Mouse (Mus musculus) CH12.LX (cell line): ENCODE measurements around the gene Nlrc5. TPM values are rescaled to one million over a fixed set of nuclear protein-coding genes. Genes with fewer than 3 reads are reported as not detected.

Source experiments
- DNase-seq: peaks from one replicate; pipeline ENCODE4 v3.0.0-alpha.2; 2013; ENCODE audit errors: extremely low read depth
- H3K27ac ChIP-seq: 2 replicates; pipeline ENCODE4 v1.5.1; 2012; ENCODE audit warnings: low read depth, mild to moderate bottlenecking, control low read depth, moderate library complexity; ENCODE audit not compliant: insufficient read depth
- H3K27me3 ChIP-seq: replicated peaks from 2 replicates; pipeline ENCODE3; 2012; ENCODE audit warnings: inconsistent platforms
- H3K36me3 ChIP-seq, 2 experiments: replicated peaks in 1 of 2; 2 replicates each; pipeline versions ENCODE3 to v1.6.1; 2012; ENCODE audit warnings: inconsistent platforms in 1 of 2, low read length in 1 of 2, mild to moderate bottlenecking in 1 of 2, mixed read lengths in 1 of 2, moderate library complexity in 1 of 2; ENCODE audit not compliant: control insufficient read depth in 1 of 2, insufficient read depth in 1 of 2
- H3K4me1 ChIP-seq, 2 experiments: 2 replicates each; pipeline ENCODE4 v1.6.1; 2012; ENCODE audit warnings: inconsistent platforms in 1 of 2, moderate library complexity in 1 of 2; ENCODE audit not compliant: insufficient read depth in 2 of 2, control insufficient read depth in 1 of 2
- H3K4me2 ChIP-seq: 2 replicates; pipeline ENCODE4 v1.6.1; 2012; ENCODE audit warnings: low read depth, mild to moderate bottlenecking, control low read depth; ENCODE audit not compliant: poor library complexity, insufficient read depth, severe bottlenecking
- H3K4me3 ChIP-seq, 3 experiments: fragments of 150-350 bp in 1 of 3; sonication (generic) in 1 of 3; replicated peaks in 1 of 3; 2 replicates each; pipeline versions ENCODE3 to v1.5.1; 2011 to 2012; ENCODE audit warnings: low read depth in 2 of 3, low read length in 2 of 3, mild to moderate bottlenecking in 2 of 3, moderate library complexity in 2 of 3, control low read depth in 1 of 3, improper control_type of control experiment in 1 of 3, inconsistent platforms in 1 of 3, mixed read lengths in 1 of 3; ENCODE audit not compliant: poor library complexity in 1 of 3
- H3K79me2 ChIP-seq: replicated peaks from 2 replicates; pipeline ENCODE4 v1.6.1; 2012; ENCODE audit warnings: mild to moderate bottlenecking, moderate library complexity; ENCODE audit not compliant: control insufficient read depth, poor library complexity, insufficient read depth, severe bottlenecking; ENCODE audit errors: extremely low read depth
- H3K9ac ChIP-seq: 2 replicates; pipeline ENCODE4 v1.6.1; 2012; ENCODE audit warnings: low read depth, mild to moderate bottlenecking, control low read depth, moderate library complexity; ENCODE audit not compliant: insufficient read depth
- H3K9me3 ChIP-seq: replicated peaks from 2 replicates; pipeline ENCODE3; 2012; ENCODE audit warnings: low read length, inconsistent platforms, mixed read lengths
- BHLHE40 ChIP-seq: IDR thresholded peaks from 2 replicates; pipeline ENCODE4 v1.6.1; 2011; ENCODE audit warnings: mild to moderate bottlenecking, low read depth, low read length, improper control_type of control experiment
- CTCF ChIP-seq, 2 experiments: IDR thresholded peaks in 1 of 2; conservative IDR thresholded peaks in 1 of 2; 2 replicates each; pipeline ENCODE4 v1.5.1; 2011 to 2012; ENCODE audit warnings: low read depth in 2 of 2, low read length in 2 of 2, improper control_type of control experiment in 1 of 2, inconsistent platforms in 1 of 2, mild to moderate bottlenecking in 1 of 2, moderate library complexity in 1 of 2
- E2F4 ChIP-seq: IDR thresholded peaks from 2 replicates; pipeline ENCODE4 v1.6.1; 2011; ENCODE audit warnings: low read depth, low read length, improper control_type of control experiment; ENCODE audit not compliant: insufficient replicate concordance
- JUN ChIP-seq: IDR thresholded peaks from 2 replicates; pipeline ENCODE4 v1.6.1; 2011; ENCODE audit warnings: low read depth, mild to moderate bottlenecking, low read length, improper control_type of control experiment, moderate library complexity; ENCODE audit not compliant: insufficient read depth
- JUND ChIP-seq: conservative IDR thresholded peaks from 2 replicates; pipeline ENCODE4 v1.6.1; 2011; ENCODE audit warnings: low read depth, low read length, improper control_type of control experiment
- MAZ ChIP-seq: IDR thresholded peaks from 2 replicates; pipeline ENCODE4 v1.6.1; 2012; ENCODE audit warnings: low read depth, mild to moderate bottlenecking, inconsistent platforms, low read length, improper control_type of control experiment, moderate library complexity
- MEF2A ChIP-seq: IDR thresholded peaks from 2 replicates; pipeline ENCODE4 v1.6.1; 2014; ENCODE audit warnings: low read depth, mild to moderate bottlenecking, inconsistent platforms, low read length, improper control_type of control experiment, borderline replicate concordance
- MXI1 ChIP-seq: IDR thresholded peaks from 2 replicates; pipeline ENCODE4 v1.6.1; 2011; ENCODE audit warnings: mild to moderate bottlenecking, low read depth, low read length, improper control_type of control experiment
- NELFE ChIP-seq: IDR thresholded peaks from 2 replicates; pipeline ENCODE4 v1.6.1; 2011; ENCODE audit warnings: low read depth, low read length, improper control_type of control experiment
- NRF1 ChIP-seq: IDR thresholded peaks from 2 replicates; pipeline ENCODE4 v1.6.1; 2014; ENCODE audit warnings: low read depth, mild to moderate bottlenecking, inconsistent platforms, low read length, improper control_type of control experiment, moderate library complexity
- PAX5 ChIP-seq: IDR thresholded peaks from 2 replicates; pipeline ENCODE4 v1.6.1; 2012; ENCODE audit warnings: low read length, inconsistent platforms, mixed read lengths
- POLR2AphosphoS2 ChIP-seq: IDR thresholded peaks from 2 replicates; pipeline ENCODE4 v1.6.1; 2011; ENCODE audit warnings: low read depth, low read length, improper control_type of control experiment
- RAD21 ChIP-seq: IDR thresholded peaks from 2 replicates; pipeline ENCODE4 v1.6.1; 2011; ENCODE audit warnings: low read depth, mild to moderate bottlenecking, low read length, improper control_type of control experiment, moderate library complexity
- RCOR1 ChIP-seq: conservative IDR thresholded peaks from 2 replicates; pipeline ENCODE4 v1.6.1; 2012; ENCODE audit warnings: low read depth, mild to moderate bottlenecking, inconsistent platforms, low read length, improper control_type of control experiment
- SIN3A ChIP-seq: IDR thresholded peaks from 2 replicates; pipeline ENCODE4 v1.6.1; 2012; ENCODE audit warnings: low read length, improper control_type of control experiment, inconsistent platforms
- UBTF ChIP-seq: IDR thresholded peaks from 2 replicates; pipeline ENCODE4 v1.6.1; 2012; ENCODE audit warnings: low read depth, mild to moderate bottlenecking, inconsistent platforms, low read length, improper control_type of control experiment, moderate library complexity
- ZKSCAN1 ChIP-seq: IDR thresholded peaks from 2 replicates; pipeline ENCODE4 v1.6.1; 2012; ENCODE audit warnings: low read depth, inconsistent platforms, low read length, improper control_type of control experiment, borderline replicate concordance
- ZMIZ1 ChIP-seq: IDR thresholded peaks from 2 replicates; pipeline ENCODE4 v1.6.1; 2012; ENCODE audit warnings: low read depth, mild to moderate bottlenecking, inconsistent platforms, low read length, improper control_type of control experiment
- ZNF384 ChIP-seq: IDR thresholded peaks from 2 replicates; pipeline ENCODE4 v1.6.1; 2012; ENCODE audit warnings: low read depth, low read length, improper control_type of control experiment, inconsistent platforms
- dilution Hi-C: fragments of 300-500 bp; cut with MboI; formaldehyde crosslinking; loops from 2 replicates; pipeline ENCODE4 v1.14.3; 2020; ENCODE audit warnings: low sequenced_read_pairs; ENCODE audit not compliant: extremely low pct_unique_long_range_greater_than_20kb, extremely low pct_ligation_motif_present
- in situ Hi-C: fragments of 300-500 bp; cut with MboI; formaldehyde crosslinking; loops from 3 replicates; pipeline ENCODE4 v1.14.3; 2019; ENCODE audit warnings: low sequenced_read_pairs, low pct_ligation_motif_present, low pct_unique_long_range_greater_than_20kb, mixed read lengths
- polyA plus RNA-seq: library from polyadenylated mRNA; unstranded; fragments of >175 nt; gene quantifications from 2 replicates; pipeline ENCODE4 v1.2.1, GENCODE M21; 2012; ENCODE audit warnings: low read depth; ENCODE audit not compliant: insufficient read length
- total RNA-seq, 2 experiments: library from RNA; depleted of rRNA; stranded (reverse); fragments of 300-350 nt in 1 of 2; fragments of >200 nt in 1 of 2; gene quantifications; 2 replicates each; pipeline ENCODE4 v1.2.3; 2012 to 2014

Nlrc5 gene
- total and polyA plus RNA-seq, 3 experiments: 58.6 to 72.5 (median 60.2) TPM

- H3K9ac ChIP-seq: no peak overlapping the region
- H3K4me3 ChIP-seq: no peak overlapping the region
- H3K4me1 ChIP-seq: peaks cover 10 to 46% of the 10 kb centered on the region in 2 experiments
- TF ChIP-seq POLR2AphosphoS2 (no peak), MEF2A (no peak), ZKSCAN1 (no peak), MXI1 (no peak), E2F4 (no peak), JUND (no peak), CTCF (conservative IDR thresholded peaks at IDR 0.05 in 1 of 2, IDR thresholded peaks at IDR 0.05 in 1 of 2; ENCODE audit: low read depth in 2 of 2, low read length in 2 of 2) (no peak), SIN3A (no peak), ZNF384 (no peak), MAZ (no peak), PAX5 (no peak), BHLHE40 (no peak), RAD21 (no peak), JUN (no peak), ZMIZ1 (no peak)
- H3K27ac ChIP-seq: no peak overlapping the region
- in situ Hi-C loops (no loop called here), dilution Hi-C loops (no loop called here)
- H3K36me3 ChIP-seq: peaks cover 30 to 51% of the 10 kb centered on the region in 2 experiments
- H3K4me2 ChIP-seq: no peak overlapping the region
- no peaks in the 10 kb centered on the region for H3K79me2 ChIP-seq
- no peak for DNase-seq
- no peaks in the 10 kb centered on the region for H3K9me3 ChIP-seq
- no peaks in the 10 kb centered on the region for H3K27me3 ChIP-seq
Observed at GRCm38 (mm10) chr8:94557281-94557680, 123.1 kb downstream of the Nlrc5 start.

GRCm38 (mm10) chr8:94561256-94561655, 127.1 kb downstream of the Nlrc5 start:
- dilution Hi-C loops (no loop called here), in situ Hi-C loops (no loop called here)
- peaks cover 30 to 36% of the 10 kb centered on the region in 2 experiments for H3K4me1 ChIP-seq
- no peak overlapping the region for H3K4me2 ChIP-seq
- H3K27ac ChIP-seq: no peak overlapping the region
- H3K79me2 ChIP-seq: no peaks in the 10 kb centered on the region
- no peaks in the 10 kb centered on the region for H3K9me3 ChIP-seq
- TF ChIP-seq MXI1 (no peak), NRF1 (no peak), ZMIZ1 (no peak), CTCF (conservative IDR thresholded peaks at IDR 0.05 in 1 of 2, IDR thresholded peaks at IDR 0.05 in 1 of 2; ENCODE audit: low read depth in 2 of 2, low read length in 2 of 2) (no peak), NELFE (no peak), POLR2AphosphoS2 (no peak), UBTF (no peak), RCOR1 (no peak)
- no peaks in the 10 kb centered on the region for H3K27me3 ChIP-seq
- DNase-seq: no peak
- H3K4me3 ChIP-seq: no peak overlapping the region
- H3K36me3 ChIP-seq: peaks cover 33 to 65% of the 10 kb centered on the region in 2 experiments
- H3K9ac ChIP-seq: no peak overlapping the region
